Mouse (Mus musculus) A20 (cell line): ENCODE data around the gene Gtf2h5.

ENCODE experiments used
- DNase-seq: peaks from one replicate; pipeline ENCODE4 v3.0.0-alpha.2; 2011; ENCODE audit warnings: low read depth, low spot score

The Gtf2h5 gene

DNA sequence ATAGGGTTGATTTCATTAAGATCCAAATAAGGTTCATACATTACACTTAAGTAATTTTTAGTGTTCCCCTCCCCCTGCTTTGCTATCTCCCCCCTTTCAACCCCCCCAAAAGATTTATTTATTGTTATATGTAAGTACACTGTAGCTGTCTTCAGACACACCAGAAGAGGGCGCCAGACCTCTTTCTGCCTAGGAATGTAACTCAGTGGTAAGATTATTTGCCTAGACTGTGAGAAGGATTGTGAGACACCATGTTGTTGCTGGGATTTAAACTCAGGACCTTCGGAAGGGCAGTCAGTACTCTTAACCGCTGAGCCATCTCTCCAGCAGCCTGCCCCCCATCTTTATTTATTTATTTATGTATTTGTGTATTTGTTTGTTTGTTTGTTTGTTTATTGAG is 31.4 kb downstream of the Gtf2h5 start:
- DNase-seq, result peak; percentile 38

DNA sequence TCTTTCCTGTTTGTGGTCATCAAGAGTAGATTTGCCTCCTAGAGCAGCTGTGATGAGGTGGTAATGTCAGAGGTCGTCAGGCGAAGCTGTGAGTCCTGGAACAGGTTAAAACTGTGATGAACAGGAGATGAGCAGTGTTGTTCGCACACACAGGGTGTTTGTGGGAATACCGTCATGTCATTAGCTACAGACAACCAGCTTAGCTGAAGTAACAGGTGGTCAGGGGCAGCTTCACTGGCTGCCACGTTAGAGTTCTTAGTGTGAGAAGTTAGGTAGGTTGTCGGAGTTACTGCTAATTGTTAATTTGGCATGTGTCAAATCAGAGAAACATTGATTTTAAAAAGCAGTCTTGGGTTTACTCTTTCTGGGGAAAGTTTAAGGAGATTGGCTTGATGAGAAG is 34.1 kb downstream of the Gtf2h5 start:
- DNase-seq, result no peak

DNA sequence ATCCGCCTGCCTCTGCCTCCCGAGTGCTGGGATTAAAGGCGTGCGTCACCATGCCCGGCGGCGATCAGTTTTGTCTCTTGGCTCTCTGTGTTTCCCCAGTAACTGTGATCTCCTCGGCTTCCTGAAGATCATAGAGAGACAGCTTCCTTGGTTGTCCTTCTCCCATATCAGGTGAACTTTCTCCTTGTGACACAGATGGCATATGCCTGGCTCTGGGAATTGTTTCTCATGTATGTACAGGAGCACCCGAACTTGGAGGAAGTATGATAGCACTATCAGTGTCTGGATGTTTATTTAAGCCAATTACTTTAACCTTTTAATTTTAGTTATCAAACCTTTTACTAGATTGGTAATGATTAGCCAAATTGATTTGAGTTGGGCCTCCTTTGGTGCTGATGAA is 35.5 kb downstream of the Gtf2h5 start:
- DNase-seq, result no peak

DNA sequence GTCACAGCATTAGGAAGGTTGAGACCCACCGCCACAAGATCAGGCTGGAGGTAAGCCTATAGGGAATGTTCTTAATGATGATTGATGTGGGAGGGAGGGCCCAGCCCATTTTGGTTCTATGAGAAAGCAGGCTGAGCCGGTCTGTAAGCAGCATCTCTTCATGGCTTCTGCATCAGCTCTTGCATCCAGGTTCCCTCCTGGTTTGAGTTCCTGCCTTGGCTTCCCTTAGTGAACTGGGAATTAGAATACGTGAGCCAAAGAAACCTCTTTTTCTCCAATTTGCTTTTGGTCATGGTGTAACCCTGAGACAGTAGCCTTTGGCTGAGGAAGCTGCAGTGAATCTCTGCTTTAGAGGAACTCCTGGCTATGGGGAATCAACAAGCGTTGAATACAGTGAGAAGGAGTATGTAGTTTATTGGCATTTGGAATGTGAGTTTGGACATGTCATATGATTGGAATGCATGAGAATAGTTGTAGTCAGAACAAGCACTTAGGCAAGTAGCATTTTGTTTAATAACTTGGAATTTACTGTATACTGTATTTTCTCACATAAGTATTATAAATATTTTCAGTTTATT is 37.7 kb downstream of the Gtf2h5 start:
- DNase-seq, result no peak

DNA sequence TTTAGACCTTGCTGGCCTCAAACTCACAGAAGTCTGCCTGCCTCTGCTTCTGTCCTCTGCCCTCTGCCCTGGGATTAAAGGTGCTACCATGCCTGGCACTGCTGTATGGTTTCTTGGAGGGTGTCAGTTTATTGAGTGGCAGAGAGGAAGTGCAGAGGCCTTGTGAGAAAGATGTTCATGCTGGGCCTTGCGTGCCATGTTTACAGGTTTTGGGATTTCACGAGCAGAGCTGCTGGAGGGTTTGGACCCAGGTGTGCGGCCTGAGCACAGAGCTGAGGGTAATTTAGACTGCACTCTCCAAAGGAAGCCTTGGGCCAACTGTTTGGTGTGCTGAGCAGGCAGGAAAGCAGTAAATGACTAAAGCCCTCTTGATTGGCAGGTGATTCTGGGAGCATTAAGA is 38.3 kb downstream of the Gtf2h5 start:
- no peak for DNase-seq

DNA sequence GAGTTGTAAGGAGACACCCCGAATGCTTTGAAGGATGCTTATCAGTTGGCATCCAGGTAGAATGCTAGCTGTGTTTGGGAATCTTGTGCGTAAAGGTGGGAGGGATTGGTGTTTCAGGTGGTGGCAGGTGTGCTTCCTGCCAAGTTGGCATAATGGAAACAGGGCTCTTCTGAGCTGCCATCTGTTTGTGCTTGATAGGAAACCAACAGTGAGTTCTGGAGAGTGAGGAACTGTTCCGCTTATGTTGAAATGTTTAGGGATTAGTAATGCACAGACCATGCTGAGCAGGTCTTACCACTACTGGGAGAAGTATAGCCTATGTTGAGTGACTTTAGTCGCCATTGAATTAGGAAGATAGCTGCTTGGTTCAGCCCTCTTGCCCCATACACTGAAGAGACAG is 39.3 kb downstream of the Gtf2h5 start:
- DNase-seq, result no peak

DNA sequence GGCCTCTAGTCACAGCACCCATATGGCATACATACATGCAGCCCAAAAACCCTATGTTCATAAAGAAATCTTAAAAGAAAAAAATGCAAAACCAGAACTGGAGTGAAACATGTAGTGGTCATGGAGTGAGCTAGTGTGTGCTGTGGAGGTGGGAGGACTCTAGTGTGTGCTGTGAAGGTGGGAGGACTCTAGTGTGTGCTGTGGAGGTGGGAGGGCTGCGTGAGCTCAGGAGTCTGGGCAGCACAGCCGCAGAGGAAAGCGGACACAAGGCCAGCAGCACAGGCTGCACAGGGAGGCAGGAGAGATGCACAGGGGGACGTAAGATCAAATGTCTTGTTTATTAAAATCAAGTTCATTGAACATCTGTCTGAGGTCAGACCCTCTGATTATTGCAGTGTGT is 44.2 kb downstream of the Gtf2h5 start:
- no peak for DNase-seq

DNA sequence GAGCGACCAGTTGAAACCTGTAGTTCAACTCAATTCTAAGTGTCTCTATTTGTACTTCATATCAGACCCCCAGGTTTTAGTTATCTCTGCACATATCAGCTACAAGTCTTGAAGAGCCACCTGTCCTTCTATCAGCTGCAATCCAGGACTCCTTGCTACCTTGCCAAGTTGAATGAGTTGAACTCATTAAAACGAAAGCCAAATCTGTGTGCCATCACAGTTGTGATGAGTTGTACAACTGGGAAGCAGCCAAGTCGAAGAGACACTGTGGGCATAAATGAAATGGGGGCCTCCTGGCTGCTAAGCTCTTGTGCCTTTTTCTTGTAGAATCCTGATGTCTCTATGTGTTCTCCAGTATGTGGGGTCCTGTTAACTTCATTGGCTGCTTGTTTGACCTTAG is 45.9 kb downstream of the Gtf2h5 start:
- DNase-seq, result no peak

DNA sequence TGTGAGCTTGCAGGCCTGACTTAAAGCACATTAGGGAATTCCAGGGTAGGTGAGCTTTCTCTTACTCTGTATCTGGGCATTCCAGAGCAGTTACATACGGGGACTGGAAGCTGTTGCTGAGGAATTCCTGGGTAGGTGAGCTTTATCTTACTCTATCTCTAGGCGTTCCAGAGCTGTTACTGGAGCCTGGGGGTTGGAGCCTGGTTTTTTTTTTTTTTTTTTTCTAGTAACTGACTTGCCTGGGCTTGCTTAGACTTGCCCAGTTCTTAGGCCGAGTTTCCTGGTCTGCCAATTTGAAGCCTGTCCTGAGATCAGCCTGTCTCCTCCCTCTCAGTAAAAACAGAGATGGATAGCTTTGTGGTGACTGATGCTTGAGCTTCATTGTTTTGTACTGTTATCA is 48.5 kb downstream of the Gtf2h5 start:
- no peak for DNase-seq

DNA sequence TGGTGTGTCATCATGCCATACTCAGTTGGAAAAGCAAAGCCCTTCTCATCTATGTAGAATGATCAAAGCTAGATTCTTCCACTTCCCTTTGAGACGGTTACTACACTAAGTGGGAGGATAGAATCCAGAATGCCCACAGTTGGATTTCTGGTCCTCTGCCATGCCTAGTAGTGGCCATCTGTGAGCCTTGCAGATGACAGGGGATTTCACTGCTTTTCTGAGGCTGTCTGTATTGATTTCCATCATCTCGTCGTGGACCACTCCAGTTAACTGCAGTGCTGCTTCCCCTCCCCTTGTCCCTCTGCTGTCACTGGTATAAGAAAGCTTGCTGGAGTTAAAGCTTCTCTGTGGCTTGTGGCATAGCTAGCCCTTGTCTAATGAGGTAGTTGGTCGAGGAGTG is 49.8 kb downstream of the Gtf2h5 start:
- no peak for DNase-seq

DNA sequence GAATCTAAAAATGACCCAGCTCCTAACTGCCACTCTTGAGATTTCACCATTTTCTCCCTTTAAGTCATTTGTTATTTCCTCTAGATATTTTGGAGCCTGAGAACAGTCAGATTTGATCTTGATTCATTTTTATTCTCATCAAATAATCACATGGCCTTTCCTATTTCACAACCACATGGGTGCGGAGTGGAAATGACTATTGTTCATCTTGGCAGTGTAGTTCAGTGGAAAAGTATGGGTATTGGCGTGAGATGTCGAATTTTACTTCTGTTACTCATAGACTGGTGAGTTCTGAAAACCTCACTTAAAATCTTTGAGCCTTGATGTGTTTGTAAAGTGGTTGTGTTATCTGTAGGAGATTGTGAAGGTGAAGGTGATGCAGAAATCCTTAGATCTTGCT is 51.5 kb downstream of the Gtf2h5 start:
- DNase-seq, result no peak
